Mouse (Mus musculus): ENCODE measurements at regions not wholly inside any gene's neighbourhood (a gene's known extent, or its start where the extent isn't known, plus 50 kb on each side); places are given as distances from the start of the nearest gene placed in this dataset.
A peak's percentile ranks its signal among the peaks of the same experiment; 100 is the strongest.
"Not testable (repeated sequence)": the region's sequence is repeated elsewhere in the genome, so short reads cannot be mapped to it uniquely, and the experiment has no call there.

DNA sequence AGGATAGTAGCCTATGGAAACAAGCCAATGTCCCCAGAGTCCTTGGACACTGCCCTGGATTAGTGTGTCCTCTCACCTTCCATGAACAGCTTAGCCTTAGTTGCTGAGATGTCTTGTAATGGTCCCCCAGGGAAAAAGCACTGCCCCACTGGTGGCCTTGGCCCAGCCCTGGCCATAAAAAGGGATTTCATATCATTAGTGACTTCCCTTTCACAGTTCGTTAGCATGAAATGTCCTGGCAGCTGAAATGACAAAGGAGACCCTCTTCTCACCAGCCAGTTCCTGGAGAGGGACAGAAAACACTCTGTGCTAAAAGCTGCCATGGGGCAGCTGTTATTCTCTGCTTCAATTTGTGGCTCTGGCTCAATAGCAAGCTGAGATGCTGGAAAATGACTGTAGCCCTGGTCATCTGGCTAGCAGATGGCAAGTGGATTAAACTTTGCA is 110.6 kb upstream of the Rmdn2 start:
- no peak for DNase-seq

DNA sequence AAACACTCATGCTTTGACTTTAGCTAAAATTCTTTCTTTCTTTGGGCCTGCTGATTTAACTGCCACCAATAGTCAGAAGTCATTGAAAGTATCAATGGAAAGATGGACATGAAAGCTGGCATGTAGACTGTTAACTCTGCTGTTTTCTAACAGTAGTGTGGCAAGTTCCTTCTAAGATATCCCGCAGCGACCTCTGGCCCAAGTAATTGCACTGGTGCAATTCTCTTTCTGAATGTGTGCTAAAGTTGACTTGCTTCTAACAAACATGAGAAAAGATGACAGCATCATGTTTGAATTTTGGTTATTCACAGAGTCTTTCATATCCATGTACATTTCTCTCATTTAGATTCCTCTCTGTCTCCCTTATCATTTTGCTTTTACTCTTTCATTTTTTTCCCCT is 109.7 kb upstream of the Rmdn2 start:
- DNase-seq: no peak

- no peak for DNase-seq
Measured at GRCm38 (mm10) chr17:79503037-79503436, 108.6 kb upstream of the Rmdn2 start.

- DNase-seq: no peak
Measured at GRCm38 (mm10) chr17:79504209-79504608, 107.5 kb upstream of the Rmdn2 start.

- no peak for DNase-seq
Measured at GRCm38 (mm10) chr17:79505565-79505964, 106.1 kb upstream of the Rmdn2 start.

DNA sequence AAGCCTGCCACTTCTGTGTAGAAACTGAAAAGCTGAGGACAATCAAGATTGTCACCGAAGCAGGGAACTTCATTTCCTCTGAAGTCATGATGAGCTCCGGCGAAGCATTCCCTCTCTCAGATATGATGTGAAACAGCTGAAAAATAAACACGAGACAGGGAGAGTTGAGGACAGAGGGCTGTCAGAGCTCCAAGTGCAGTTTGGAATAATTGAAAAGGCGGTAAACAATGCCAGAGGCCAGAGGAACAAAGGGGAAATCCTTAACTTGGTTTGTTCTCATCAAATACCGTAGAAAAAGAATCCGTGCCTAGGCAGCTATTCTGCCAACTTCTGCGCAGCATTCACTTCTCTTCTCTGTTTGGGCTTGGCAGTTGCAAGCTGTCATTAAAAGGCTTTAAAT is 102.4 kb upstream of the Rmdn2 start:
- no peak for DNase-seq

- DNase-seq: no peak
Measured at GRCm38 (mm10) chr17:79509957-79510710, 101.5 kb upstream of the Rmdn2 start.

- no peak for DNase-seq
Measured at GRCm38 (mm10) chr17:79511218-79511617, 100.4 kb upstream of the Rmdn2 start.

GRCm38 (mm10) chr17:79514076-79514475 is 97.6 kb upstream of the Rmdn2 start:
- no peak for DNase-seq

- no peak for DNase-seq
Measured at GRCm38 (mm10) chr17:79518185-79518584, 93.5 kb upstream of the Rmdn2 start.

DNA sequence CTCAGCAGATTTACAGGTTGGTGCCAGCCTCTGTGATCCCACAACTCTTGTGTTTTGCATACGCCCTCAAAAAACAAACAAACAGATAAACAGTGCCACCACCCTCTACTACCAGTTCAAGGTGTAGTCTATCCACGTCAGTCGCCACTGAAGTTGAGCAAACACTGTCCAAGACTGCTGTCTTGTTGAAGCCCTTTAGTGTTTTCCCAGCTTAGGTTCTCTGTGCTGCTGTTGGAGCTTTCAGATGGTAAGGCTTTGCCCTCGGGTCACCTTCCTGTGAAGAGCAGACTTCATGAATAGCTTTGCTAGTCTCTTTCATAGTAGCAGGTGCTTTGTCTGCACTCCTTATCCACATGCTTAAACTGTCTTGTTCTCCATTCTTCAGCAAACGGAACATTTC is 93.0 kb upstream of the Rmdn2 start:
- DNase-seq: no peak

- DNase-seq: no peak
Measured at GRCm38 (mm10) chr17:79519356-79519755, 92.3 kb upstream of the Rmdn2 start.

- DNase-seq: no peak
Measured at GRCm38 (mm10) chr17:79520283-79520682, 91.4 kb upstream of the Rmdn2 start.

- peak; percentile 7 for DNase-seq
Measured at GRCm38 (mm10) chr17:79521691-79522090, 90.0 kb upstream of the Rmdn2 start.

DNA sequence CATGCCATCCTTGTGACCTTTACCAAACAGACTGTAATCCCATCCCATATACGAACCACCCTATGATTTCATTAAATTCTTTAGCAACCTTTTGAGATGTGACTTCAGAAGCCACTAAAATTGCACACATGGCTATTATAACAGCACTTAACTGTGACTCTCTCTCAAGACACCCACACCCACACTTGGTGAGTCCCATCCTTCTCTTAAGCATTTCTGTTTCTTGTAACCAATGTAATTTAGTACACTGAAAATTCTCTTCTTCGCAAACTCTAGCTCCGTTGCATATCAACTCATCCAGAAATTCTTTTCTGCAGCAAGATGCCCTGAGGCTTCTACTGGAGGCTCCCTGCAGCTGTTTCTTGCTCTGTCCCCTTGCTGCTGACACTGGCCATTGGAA is 88.4 kb upstream of the Rmdn2 start:
- no peak for DNase-seq

DNA sequence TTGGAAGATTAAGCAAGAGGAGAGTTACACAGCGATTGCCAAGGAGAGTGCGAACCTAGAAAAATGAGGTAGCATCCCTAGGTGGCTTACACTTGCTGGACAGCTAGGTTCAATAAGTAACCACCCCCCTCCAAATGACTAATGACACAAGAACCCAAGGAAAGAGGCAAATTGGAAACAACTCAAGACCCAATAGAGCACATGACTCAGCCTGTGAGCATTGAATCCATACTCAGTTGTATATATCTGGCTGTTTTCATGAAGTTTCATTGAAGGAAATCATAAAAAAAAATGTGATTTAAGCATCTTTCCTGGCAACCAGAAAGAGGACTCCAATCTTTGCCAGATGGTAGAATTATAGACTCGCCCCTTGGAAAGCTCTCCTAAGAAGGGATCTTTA is 84.3 kb upstream of the Rmdn2 start:
- DNase-seq: no peak

DNA sequence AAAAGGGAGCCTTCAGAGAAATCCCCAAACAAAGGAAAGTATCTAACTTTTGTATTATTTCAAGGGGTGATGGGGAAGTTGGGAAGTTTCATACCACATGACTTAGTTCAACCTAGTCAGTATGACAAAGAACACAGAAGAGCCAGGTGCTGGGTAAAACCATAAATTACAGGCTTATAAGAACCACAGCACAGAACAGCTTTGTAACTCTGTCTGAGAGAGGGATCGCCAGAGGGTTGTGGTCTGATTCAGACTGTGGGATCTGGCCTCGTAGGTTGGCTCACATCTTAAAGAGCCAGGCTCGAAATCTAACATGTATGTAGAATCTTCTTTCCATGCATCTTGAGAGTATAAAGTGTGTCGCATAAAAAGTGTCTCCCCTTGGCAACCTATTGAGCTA is 75.1 kb upstream of the Rmdn2 start:
- no peak for DNase-seq

DNA sequence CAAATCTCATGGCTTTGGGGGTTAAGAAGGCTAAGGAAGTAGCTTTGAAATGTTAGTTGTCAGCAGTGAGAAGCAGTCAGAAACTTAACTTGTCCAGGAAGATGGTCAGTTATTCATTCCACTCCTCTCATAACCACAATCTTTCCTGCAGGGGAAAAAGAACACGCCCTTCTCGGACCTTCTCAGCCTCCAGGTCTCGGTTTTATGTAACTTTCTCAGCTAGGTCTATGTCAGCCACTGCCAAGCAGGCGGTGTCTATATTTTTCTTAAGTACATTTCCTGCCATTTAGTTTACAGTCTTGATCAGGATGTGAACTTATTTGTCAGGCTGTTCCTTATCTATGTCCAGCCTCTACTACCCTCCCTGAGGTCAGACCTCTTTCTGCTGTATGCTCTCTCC is 72.9 kb upstream of the Rmdn2 start:
- no peak for DNase-seq

DNA sequence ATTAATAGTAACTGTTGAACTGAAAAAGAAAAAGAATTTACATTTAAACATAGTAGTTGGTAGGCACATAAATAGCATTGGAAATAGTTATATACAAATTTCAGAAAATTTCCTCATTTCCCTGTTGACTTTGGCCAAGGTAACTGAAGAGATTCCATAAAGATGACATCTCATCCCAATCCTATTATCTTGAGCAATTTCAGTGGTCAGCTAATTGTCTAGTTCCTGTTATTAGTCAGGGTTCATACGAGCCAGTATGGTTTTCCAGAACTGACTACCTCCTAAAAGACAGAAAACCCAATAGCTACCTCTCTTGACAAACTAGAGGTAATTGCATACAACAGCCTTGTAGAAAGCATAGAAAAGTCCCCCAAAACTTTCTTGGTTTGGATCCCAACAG is 71.6 kb upstream of the Rmdn2 start:
- DNase-seq: no peak

- no peak for DNase-seq
Measured at GRCm38 (mm10) chr17:79540511-79540910, 71.2 kb upstream of the Rmdn2 start.

GRCm38 (mm10) chr17:79543907-79544522 is 67.6 kb upstream of the Rmdn2 start:
- no peak for DNase-seq

- DNase-seq: no peak
Measured at GRCm38 (mm10) chr17:79545878-79546277, 65.8 kb upstream of the Rmdn2 start.

- no peak for DNase-seq
Measured at GRCm38 (mm10) chr17:79547075-79547474, 64.6 kb upstream of the Rmdn2 start.

DNA sequence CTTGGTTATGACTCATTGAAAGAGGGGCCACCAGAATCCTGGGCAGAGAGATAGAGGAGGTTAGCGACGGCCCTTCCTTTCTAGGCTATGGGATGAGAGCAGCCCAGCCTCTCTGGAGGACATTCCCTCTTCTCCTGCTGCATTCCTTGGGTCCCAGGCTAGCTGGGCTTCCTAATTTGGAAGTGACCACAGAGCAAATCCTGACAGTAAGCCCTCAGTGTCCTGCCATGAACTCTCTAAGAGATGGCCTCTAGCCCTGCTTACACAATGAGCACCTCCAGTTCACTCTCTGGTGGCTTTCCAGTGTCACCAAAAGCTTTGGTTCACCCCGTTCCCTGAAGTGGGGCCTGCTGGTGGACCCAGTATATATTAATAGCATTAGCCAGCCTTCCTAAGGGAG is 64.1 kb upstream of the Rmdn2 start:
- no peak for DNase-seq

GRCm38 (mm10) chr17:79550409-79550808 is 61.3 kb upstream of the Rmdn2 start:
- DNase-seq: not testable (repeated sequence)
